Mouse (Mus musculus) lung, postnatal 10 days (tissue): ENCODE measurements at regions not wholly inside any gene's neighbourhood (a gene's known extent, or its start where the extent isn't known, plus 50 kb on each side); places are given as distances from the start of the nearest gene placed in this dataset.

ENCODE experiments used
- DNase-seq: peaks from one replicate; pipeline ENCODE4 v3.0.0; 2021

DNA sequence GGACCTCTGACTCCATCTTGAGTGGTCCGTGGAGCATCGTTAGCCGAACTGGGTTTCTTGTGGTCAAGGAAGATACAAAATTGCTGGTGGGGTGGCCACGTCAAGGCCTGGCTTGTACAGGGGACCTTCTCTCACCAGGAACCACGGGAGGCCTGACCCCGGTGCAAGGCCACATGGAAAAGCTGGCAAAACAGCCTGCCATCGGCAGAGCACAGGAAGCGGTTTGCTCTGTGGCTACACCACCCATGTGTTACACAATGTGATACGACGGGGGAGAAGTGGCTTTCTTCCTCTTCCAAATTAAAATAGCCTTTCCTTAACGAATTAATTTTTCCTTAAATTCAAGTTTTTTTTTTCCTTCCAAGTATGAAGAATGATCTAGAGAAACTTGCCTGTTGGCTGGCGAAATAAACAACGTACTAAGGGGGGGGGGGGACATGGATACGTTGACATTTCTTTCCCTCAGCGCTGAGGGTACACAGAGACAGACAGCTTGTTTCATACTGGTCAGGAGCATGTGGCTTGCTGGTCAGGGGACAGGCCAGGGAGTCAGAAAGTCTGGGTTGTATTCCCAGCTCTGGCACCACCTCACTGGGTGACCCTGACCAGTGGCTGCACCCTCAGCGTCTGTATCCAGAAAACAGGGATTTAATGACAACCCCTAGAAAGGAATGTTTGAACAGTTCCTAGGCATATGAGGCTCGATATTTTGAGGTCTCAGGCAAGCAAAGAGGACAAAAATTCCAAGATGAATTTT is 64.0 kb upstream of the Slc25a13 start:
- DNase-seq, result no peak

DNA sequence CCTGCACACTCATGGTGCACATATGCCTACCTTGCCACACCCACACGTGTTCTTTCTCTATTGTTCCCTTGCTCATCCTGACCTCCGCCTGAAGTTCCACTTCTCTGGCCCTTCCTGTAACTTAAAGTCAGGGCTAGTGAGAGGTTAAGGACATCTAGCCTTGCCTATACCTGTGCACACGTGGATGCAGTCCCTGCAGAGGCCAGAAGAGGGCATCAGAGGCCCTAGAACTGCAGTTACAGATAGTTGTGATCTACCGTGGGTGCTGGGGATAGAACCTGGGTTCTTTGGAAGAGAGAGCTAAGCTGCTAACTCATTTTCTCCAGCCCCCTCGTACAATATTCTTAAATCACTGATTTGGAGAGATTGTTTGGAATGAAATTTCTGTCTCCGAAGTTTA is 62.7 kb upstream of the Slc25a13 start:
- DNase-seq, result no peak

DNA sequence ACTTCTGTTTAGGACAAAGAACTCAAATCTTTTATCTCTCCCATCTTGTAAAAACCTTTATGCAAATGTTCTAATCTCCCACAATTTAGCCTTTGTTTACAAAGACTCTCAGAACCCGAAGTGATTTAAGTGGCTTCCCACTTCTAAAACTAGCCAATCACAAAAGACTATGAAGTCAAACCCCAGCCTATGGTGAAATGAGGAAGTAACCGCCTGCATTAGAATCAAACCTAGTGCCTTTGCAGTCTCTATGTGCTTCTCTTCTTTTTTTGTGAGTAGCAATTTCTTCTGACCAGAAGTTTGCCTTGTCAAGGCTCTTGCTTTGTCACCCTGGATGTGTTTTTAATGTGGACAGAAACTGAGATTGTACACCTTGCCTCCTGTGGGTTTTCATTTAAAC is 53.6 kb upstream of the Slc25a13 start:
- no peak for DNase-seq
